Mouse (Mus musculus) testis, adult 2 months (tissue): ENCODE measurements around the gene Sipa1l1. TPM values are rescaled to one million over a fixed set of nuclear protein-coding genes. Genes with fewer than 3 reads are reported as not detected.

Source experiments
- H3K27ac ChIP-seq: fragments of 200-500 bp; 2 replicates; pipeline ENCODE4 v1.5.1; 2012; ENCODE audit warnings: low read depth, low read length; ENCODE audit not compliant: control insufficient read depth, insufficient read depth
- H3K27me3 ChIP-seq: fragments of 200-500 bp; 2 replicates; pipeline ENCODE4 v1.6.1; 2012; ENCODE audit warnings: mild to moderate bottlenecking, low read length, moderate library complexity; ENCODE audit not compliant: control insufficient read depth, insufficient read depth
- H3K36me3 ChIP-seq: fragments of 200-500 bp; 2 replicates; pipeline ENCODE4 v1.6.1; 2012; ENCODE audit warnings: mild to moderate bottlenecking, low read length; ENCODE audit not compliant: control insufficient read depth, insufficient read depth
- H3K4me1 ChIP-seq: fragments of 200-500 bp; 2 replicates; pipeline ENCODE4 v1.6.1; 2012; ENCODE audit warnings: low read length; ENCODE audit not compliant: control insufficient read depth, insufficient read depth
- H3K4me3 ChIP-seq: fragments of 200-500 bp; 2 replicates; pipeline ENCODE4 v1.5.1; 2012; ENCODE audit warnings: low read depth, mild to moderate bottlenecking, low read length, moderate library complexity, mixed read lengths; ENCODE audit not compliant: control insufficient read depth
- CTCF ChIP-seq: fragments of 200-500 bp; IDR thresholded peaks from 2 replicates; pipeline ENCODE4 v1.5.1; 2012; ENCODE audit warnings: low read depth, mild to moderate bottlenecking, inconsistent platforms, low read length, moderate library complexity; ENCODE audit not compliant: control insufficient read depth, insufficient read depth, insufficient replicate concordance
- POLR2A ChIP-seq: fragments of 200-500 bp; IDR thresholded peaks from 2 replicates; pipeline ENCODE4 v1.6.1; 2012; ENCODE audit warnings: low read depth, mild to moderate bottlenecking, inconsistent platforms, low read length, moderate library complexity; ENCODE audit not compliant: control insufficient read depth
- polyA plus RNA-seq: library from polyadenylated mRNA; depleted of rRNA; stranded (reverse); fragments of >200 nt; gene quantifications from 2 replicates; pipeline ENCODE4 v1.2.3, GENCODE M21; 2012

Sipa1l1 gene
- polyA plus RNA-seq, 1 experiment, result 19.5 TPM

DNA sequence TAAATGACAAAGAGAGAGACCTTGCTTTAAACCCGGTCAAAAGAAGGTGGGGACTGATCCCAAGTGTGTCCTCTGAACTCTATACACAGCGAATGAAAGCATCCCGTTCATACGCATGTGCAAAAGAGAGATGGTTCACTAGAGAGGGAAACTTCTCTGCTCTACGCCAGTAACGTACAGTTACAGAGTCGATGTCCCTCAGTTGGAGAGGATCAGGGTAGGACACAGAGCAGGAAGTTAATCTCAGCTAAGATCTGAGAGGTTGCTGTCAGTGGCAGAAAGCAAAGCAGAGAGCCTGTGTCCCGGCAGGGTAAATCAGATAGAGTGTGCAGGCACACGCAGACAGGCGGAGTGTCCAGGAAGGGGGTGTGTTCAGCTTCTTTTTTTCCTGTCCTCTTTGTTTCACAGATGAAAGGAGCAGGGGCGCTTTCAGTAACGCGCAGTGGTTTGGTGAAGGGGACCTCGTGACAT is 3.0 kb upstream of the Sipa1l1 start:
- Histone ChIP-seq H3K4me3 (no peak overlapping the region), H3K27me3 (no peaks in the 10 kb centered on the region), H3K4me1 (peaks cover 7% of the 10 kb centered on the region), H3K27ac (no peak overlapping the region), H3K36me3 (no peaks in the 10 kb centered on the region)
- TF ChIP-seq CTCF, result no peak
- TF ChIP-seq POLR2A, result no peak

DNA sequence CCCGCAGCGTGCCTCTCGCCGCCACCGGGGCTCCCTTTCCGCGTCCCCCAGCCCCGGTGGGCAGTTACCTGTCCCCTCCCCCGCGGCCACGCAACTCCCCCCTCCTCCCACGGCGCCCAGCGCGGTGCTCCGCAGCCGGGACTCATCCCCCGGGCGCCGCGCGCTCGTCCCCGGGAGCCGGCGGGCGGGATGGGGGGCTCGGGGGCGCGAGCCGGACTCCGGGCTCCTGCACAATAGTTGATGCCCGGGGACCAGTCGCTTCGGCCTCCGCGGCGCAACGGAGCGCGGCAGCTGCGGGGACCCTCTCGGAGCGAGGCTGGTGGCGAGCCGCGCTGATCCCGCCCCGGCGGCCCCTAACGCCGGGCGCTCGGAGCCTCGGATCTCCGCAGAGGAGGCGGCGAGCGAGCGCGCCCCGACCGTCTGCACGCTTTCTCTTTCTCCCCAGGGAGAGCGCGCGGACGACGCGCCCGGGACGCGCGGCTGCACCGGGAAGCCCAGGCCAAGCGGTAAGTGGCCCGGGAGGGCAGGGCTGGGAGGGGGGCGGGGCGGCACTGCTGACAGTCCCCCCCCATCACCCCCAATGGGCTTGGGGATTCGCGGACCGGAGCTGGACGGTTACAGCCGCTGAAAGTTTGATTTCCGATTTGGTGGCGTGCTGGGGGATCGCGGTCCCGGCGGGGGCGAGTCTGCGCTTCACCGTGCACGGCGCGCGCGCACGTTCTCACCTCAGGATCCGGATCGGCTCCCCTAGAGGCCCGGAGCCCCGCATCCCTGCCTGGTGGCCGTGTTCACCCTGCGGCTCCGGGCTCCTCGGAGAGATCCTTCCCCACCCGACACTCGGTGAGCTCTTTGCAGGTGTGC is 681 bp downstream of the Sipa1l1 start:
- no peak for TF ChIP-seq CTCF
- TF ChIP-seq POLR2A, result no peak
- Histone ChIP-seq H3K27ac (peak overlapping the region; percentile 16; the same call in 1 of the 2 replicates), H3K4me1 (peaks cover 7% of the 10 kb centered on the region), H3K27me3 (no peaks in the 10 kb centered on the region), H3K36me3 (no peaks in the 10 kb centered on the region), H3K4me3 (peak overlapping the region; percentile 94)

DNA sequence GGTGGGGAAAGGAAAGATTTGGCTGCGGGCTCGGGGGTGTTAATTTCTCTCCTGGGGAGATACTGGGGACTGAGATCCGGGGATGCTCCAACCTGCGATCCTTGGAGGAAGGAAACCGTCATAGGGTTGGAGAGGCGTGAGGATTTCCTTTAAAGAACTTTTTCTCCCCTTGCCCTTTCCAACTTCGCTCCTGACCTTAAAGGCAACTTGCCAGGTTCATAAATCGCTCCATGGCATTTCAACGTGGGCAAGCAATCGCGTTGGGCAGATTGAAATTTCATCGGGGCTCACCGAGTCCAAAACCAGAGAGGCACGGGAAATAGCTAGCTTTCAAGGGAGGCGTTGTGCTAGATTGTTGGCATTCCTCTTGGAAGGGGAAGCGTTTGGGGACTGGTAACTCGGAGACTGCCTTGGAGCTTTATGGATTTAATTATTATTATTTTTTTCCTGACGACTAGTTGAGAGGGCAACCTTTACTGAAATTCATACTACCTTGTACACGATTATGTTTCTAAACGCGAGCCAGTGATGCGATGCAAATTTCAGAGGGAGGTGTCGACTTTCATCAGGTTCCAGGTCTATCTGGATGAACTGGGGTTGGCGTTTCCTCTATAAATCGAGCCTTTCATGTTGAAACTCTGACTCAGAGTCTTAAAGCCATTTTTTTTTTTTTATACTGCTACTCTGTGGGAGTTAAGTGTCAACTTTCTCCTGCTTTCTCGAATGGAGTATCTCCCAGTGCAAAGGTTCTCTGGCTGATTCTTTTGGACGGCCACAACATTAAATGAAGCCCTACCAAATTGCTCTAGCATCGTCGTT is 1.6 kb downstream of the Sipa1l1 start:
- Histone ChIP-seq H3K4me1 (peaks cover 7% of the 10 kb centered on the region), H3K27ac (peak overlapping the region; percentile 6; the same call in 1 of the 2 replicates), H3K4me3 (peak overlapping the region; percentile 94), H3K27me3 (no peaks in the 10 kb centered on the region), H3K36me3 (no peaks in the 10 kb centered on the region)
- TF ChIP-seq CTCF, result no peak

DNA sequence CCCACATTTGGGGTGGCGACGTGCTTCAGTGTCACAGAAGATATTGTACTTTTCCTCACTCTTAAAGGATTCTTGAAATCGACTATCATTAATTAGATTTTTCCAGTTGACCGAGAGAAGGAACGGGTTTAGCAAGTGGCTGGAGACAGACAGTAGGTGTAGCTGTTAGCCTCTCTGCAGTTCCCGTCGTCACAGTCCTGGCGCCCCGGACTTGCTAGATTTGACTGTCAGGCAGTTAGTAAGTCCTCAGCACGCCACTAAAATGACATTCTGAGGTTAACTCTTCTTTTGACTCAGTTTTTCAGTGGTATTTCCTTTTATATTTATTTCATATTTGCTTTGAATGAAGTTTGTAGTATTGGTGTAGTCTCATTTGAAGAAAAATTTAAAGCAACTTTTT is 2.5 kb downstream of the Sipa1l1 start:
- no peak overlapping the region for H3K27ac ChIP-seq
- TF ChIP-seq CTCF (peak; percentile 18; the same call in 1 of the 2 replicates), POLR2A (no peak)
- H3K36me3 ChIP-seq, result no peaks in the 10 kb centered on the region
- H3K27me3 ChIP-seq, result no peaks in the 10 kb centered on the region
- H3K4me1 ChIP-seq, result peaks cover 7% of the 10 kb centered on the region
- H3K4me3 ChIP-seq, result no peak overlapping the region

DNA sequence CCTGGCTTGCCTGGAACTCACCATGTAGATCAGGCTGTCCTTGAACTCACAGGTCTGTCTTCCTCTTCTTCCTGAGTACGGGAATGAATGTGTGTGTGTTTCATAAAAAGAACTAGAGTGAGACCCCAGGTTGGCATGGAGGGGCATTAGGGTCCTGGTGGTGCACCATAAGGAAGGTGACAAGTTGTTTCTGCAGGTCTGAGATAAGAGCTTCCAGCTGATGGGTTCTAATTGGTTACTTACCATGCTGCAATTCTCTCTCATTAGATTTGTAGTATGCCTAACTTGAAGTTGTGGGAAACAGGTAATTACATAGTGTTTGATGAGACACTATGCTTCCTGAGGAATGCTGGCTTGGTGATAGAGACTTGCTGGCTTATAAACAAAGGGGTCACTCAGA is 4.5 kb downstream of the Sipa1l1 start:
- peaks cover 7% of the 10 kb centered on the region for H3K4me1 ChIP-seq

DNA sequence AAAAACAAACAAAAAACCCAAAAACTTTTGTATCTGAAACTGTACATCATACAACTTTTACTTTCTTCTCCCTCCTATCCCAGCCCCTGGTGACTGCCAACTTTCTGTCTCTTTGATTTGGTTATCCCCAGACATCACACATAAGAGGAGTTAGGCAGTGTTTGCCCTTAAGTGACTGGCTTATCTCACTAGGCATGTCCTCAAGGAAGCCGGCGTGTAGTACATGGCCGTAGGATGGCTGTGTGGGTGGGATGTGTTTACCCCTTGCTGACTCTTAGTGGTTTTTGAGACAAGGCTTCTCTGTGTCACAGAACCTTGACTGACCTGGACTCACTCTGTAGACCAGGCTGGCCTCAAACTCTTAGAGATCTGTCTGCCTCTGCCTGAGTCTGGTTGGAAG is 6.6 kb downstream of the Sipa1l1 start:
- no peaks in the 10 kb centered on the region for H3K4me1 ChIP-seq
- no peak overlapping the region for H3K27ac ChIP-seq
- no peak overlapping the region for H3K4me3 ChIP-seq
- H3K36me3 ChIP-seq, result no peaks in the 10 kb centered on the region
- no peaks in the 10 kb centered on the region for H3K27me3 ChIP-seq
- TF ChIP-seq POLR2A (no peak), CTCF (no peak)

More for the DNA sequence above, 4.5 kb downstream of the Sipa1l1 start:
- H3K4me3 ChIP-seq, result no peak overlapping the region
- H3K27me3 ChIP-seq, result no peaks in the 10 kb centered on the region
- no peak overlapping the region for H3K27ac ChIP-seq
- TF ChIP-seq POLR2A (no peak), CTCF (no peak)
- H3K36me3 ChIP-seq, result no peaks in the 10 kb centered on the region

DNA sequence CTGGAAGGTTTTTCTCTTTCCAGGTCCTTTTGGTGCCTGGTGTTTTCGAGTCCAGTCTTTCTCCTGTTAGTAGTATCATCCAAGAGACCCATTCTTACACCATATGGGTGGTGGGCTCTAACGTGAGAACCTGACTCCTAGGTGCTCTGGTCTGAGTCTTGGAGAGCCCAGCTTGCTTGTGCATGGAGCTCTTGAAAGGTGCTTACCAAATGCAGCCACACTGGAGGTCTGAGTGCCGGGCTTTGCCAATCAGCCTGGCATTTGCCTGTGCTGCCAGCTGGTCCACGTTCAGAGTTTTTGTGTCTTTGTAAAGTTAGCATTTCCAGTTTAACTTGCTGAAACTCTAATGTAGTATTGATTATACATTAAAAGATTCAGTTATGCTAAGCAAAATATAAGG is 9.5 kb downstream of the Sipa1l1 start:
- no peaks in the 10 kb centered on the region for H3K4me1 ChIP-seq
- H3K27ac ChIP-seq, result no peak overlapping the region
- no peaks in the 10 kb centered on the region for H3K36me3 ChIP-seq
- no peaks in the 10 kb centered on the region for H3K27me3 ChIP-seq
- no peak overlapping the region for H3K4me3 ChIP-seq
- TF ChIP-seq POLR2A (no peak), CTCF (no peak)
